Mouse (Mus musculus): ENCODE measurements at regions not wholly inside any gene's neighbourhood (a gene's known extent, or its start where the extent isn't known, plus 50 kb on each side); places are given as distances from the start of the nearest gene placed in this dataset.
A peak's percentile ranks its signal among the peaks of the same experiment; 100 is the strongest.

DNA sequence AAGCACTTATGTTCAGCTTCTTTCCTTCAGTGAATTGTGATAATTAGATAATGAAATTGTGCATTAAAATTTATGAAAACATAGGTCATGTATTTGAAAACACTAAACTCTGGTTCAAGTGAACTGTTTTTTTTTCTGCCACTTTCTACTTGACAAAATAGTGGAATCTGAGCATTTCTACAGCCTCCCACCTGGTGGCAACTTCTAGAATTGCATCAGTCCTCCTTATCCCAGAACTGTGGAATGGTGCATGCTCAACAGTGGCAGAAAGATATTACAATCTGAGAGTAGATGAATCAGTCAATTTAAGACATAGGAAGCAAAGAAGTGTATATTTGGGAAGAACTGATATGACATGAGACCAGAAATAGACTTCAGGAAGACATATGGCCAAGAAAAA, 84.1 kb upstream of the Gm28269 start:
- ChIA-PET CTCF (no interaction called here), POLR2A (no interaction called here)
- DNase-seq (ENCODE audit: low read depth, low spot score) (no peak), ATAC-seq (no peak)
- peak; percentile 35 for TF ChIP-seq CTCF (IDR thresholded peaks at IDR 0.05)
- in situ Hi-C loops (cut with MboI; ENCODE audit: low pct_unique_long_range_greater_than_20kb) = no loop called here
- peaks cover 4% of the 10 kb centered on the region for H3K27me3 ChIP-seq

DNA sequence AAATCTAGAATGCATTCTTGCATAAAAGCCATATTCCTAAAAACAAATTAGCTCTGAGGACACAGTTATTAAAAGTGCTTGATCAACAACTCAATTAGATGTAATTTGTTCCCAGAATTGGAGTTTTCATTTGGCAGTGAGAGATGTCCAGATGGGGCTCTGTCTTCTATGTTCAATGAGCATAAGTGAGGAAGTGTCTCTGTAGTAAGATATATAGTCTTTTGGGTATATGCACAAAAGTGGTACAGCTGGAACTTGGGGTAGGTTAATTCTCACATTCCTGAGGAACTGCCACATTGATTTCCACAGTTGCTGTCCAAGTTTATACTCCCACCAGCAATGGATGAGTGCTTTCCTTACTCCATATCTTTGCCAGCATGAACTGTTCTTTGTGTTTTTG, 64.3 kb upstream of the Gm28269 start:
- peaks cover 10% of the 10 kb centered on the region for H3K27me3 ChIP-seq
- no peak for TF ChIP-seq CTCF (IDR thresholded peaks at IDR 0.05)
- CTCF ChIA-PET = no interaction called here
- in situ Hi-C loops (cut with MboI; ENCODE audit: low pct_unique_long_range_greater_than_20kb) = no loop called here
- DNase-seq (ENCODE audit: low read depth, low spot score) (no peak), ATAC-seq (no peak)
- POLR2A ChIA-PET = no interaction called here

DNA sequence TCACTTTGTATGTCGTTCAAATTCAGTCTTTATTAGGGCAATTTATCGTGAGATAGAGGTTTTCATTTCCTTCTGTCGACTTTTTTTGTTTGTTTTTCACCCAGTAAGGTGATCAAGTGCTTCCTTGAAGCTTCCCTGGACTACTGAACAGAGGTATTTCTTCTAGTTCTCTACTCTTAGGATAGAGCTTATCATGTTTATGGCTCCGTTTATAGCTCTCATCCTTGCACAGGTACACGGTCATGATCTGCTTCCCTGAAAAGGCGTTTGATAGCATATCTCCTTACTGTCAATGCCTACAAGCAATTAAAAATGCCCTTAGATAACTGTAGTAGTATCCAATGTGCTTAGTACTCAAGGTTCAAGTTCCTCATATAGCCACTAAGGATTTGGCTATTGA, 56.9 kb upstream of the Gm28269 start:
- ATAC-seq (no peak), DNase-seq (ENCODE audit: low read depth, low spot score) (no peak)
- POLR2A ChIA-PET = no interaction called here
- in situ Hi-C loops (cut with MboI; ENCODE audit: low pct_unique_long_range_greater_than_20kb) = no loop called here
- no peak for TF ChIP-seq CTCF (IDR thresholded peaks at IDR 0.05)
- CTCF ChIA-PET = no interaction called here
- H3K27me3 ChIP-seq = no peaks in the 10 kb centered on the region

Data from Patski (cell line).